9 mouse cellular contexts compared by ENCODE assay signal in genomic region chr5:101020784-101021183, GRCm38 (mm10).
A peak's percentile ranks its signal among the peaks of the same experiment; 100 is the strongest.
DNase-seq lines count a peak whose midpoint lies in the region; ATAC-seq and TF ChIP-seq lines count a peak whose summit lies in the region.
"Had no signal": no experiment of that assay in that cellular context is flagged by ENCODE, and none has a peak within 500 bp of the region (broad histone marks: within the 10 kb centered on the region; RNA-seq: fewer than 3 reads in every experiment).

No protein-coding gene starts in this region.

- TF ChIP-seq RAD21 in CH12.LX (IDR thresholded peaks at IDR 0.05; ENCODE audit: low read depth, low read length), result peak; percentile 91

- H3K36me3 ChIP-seq in CH12.LX (replicated peaks in 1 of 2; ENCODE audit: control insufficient read depth in 1 of 2, insufficient read depth in 1 of 2, low read length in 1 of 2), result no peaks in the 10 kb centered on the region
- H3K36me3 ChIP-seq in heart, embryonic 15.5 days, result no peaks in the 10 kb centered on the region

- H3K79me2 ChIP-seq in CH12.LX (replicated peaks; ENCODE audit: control insufficient read depth, extremely low read depth, insufficient read depth, poor library complexity, severe bottlenecking), result no peaks in the 10 kb centered on the region

- peak; percentile 90 to 92 for TF ChIP-seq CTCF in CH12.LX (conservative IDR thresholded peaks at IDR 0.05 in 1 of 2, IDR thresholded peaks at IDR 0.05 in 1 of 2; ENCODE audit: low read depth in 2 of 2, low read length in 2 of 2)
- TF ChIP-seq CTCF in bone marrow macrophage, adult 2 months (IDR thresholded peaks at IDR 0.05; ENCODE audit: low read depth, low read length), result peak; percentile 50; the same call in 1 of the 2 replicates
- peak; percentile 69 for TF ChIP-seq CTCF in lung, adult 2 months (IDR thresholded peaks at IDR 0.05; ENCODE audit: insufficient read depth, low read length)

- no peak overlapping the region for H3K27ac ChIP-seq in CH12.LX (ENCODE audit: insufficient read depth, low read depth)
- H3K27ac ChIP-seq in bone marrow macrophage, adult 2 months (ENCODE audit: insufficient read depth, low read depth, low read length), result no peak overlapping the region
- no peak overlapping the region for H3K27ac ChIP-seq in heart, embryonic 15.5 days

- peaks cover 0 to 4% of the 10 kb centered on the region in 2 experiments; a peak in 2 of 4 replicates for H3K4me1 ChIP-seq in CH12.LX (ENCODE audit: control insufficient read depth in 1 of 2, insufficient read depth in 2 of 2)
- no peaks in the 10 kb centered on the region for H3K4me1 ChIP-seq in bone marrow macrophage, adult 2 months (ENCODE audit: control insufficient read depth, insufficient read depth, low read length)
- H3K4me1 ChIP-seq in heart, embryonic 15.5 days (replicated peaks), result peaks cover 6% of the 10 kb centered on the region; the same call in 1 of the 2 replicates
- no peaks in the 10 kb centered on the region for H3K4me1 ChIP-seq in lung, adult 2 months (ENCODE audit: control insufficient read depth, insufficient read depth, low read length)

- no peak for TF ChIP-seq EP300 in CH12.LX (IDR thresholded peaks at IDR 0.05; ENCODE audit: low read length)

- in situ Hi-C loops in CH12.LX (cut with MboI; ENCODE audit: low pct_ligation_motif_present, low pct_unique_long_range_greater_than_20kb, low sequenced_read_pairs), result loop anchor here (10.0 kb wide), 2 partner anchors 104 to 264 kb away; no protein-coding TSS in a partner anchor

- no peak overlapping the region for H3K4me3 ChIP-seq in CH12.LX (replicated peaks in 1 of 3; ENCODE audit: low read depth in 2 of 3, low read length in 2 of 3, poor library complexity in 1 of 3)
- no peak overlapping the region for H3K4me3 ChIP-seq in bone marrow macrophage, adult 2 months (ENCODE audit: insufficient read depth, low read length)
- H3K4me3 ChIP-seq in heart, embryonic 15.5 days, result no peak overlapping the region
- no peak overlapping the region for H3K4me3 ChIP-seq in lung, adult 2 months (replicated peaks; ENCODE audit: extremely low read depth, low read depth, low read length)
- H3K4me3 ChIP-seq: erythroblast, embryonic 14.5 days had no signal

- H3K27me3 ChIP-seq in CH12.LX (replicated peaks), result no peaks in the 10 kb centered on the region
- no peaks in the 10 kb centered on the region for H3K27me3 ChIP-seq in heart, embryonic 15.5 days

- peak overlapping the region; percentile 54; the same call in 1 of the 2 replicates for H3K4me2 ChIP-seq in CH12.LX (ENCODE audit: insufficient read depth, low read depth, poor library complexity, severe bottlenecking)
- H3K4me2 ChIP-seq in heart, embryonic 15.5 days, result peak overlapping the region; percentile 34

- H3K9ac ChIP-seq in CH12.LX (ENCODE audit: insufficient read depth, low read depth), result no peak overlapping the region
- H3K9ac ChIP-seq in heart, embryonic 15.5 days, result no peak overlapping the region

- TF ChIP-seq POLR2A in CH12.LX (IDR thresholded peaks at IDR 0.05; ENCODE audit: low read depth, low read length), result no peak
- no peak for TF ChIP-seq POLR2A in bone marrow macrophage, adult 2 months (IDR thresholded peaks at IDR 0.05; ENCODE audit: borderline replicate concordance, low read depth, low read length)
- no peak for TF ChIP-seq POLR2A in lung, adult 2 months (IDR thresholded peaks at IDR 0.05; ENCODE audit: borderline replicate concordance, extremely low read depth, low read depth, low read length)

- no peaks in the 10 kb centered on the region for H3K9me3 ChIP-seq in CH12.LX (replicated peaks; ENCODE audit: low read length)
- H3K9me3 ChIP-seq in heart, embryonic 15.5 days (replicated peaks), result no peaks in the 10 kb centered on the region

- peak; percentile 71 for DNase-seq in CH12.LX (ENCODE audit: extremely low read depth)
- peak; percentile 7 for DNase-seq in fibroblast of lung, adult 2 months (ENCODE audit: low read depth)
- peak; percentile 67 to 88 for DNase-seq in kidney, postnatal 36 days
- DNase-seq in lung, adult 2 months, result peak; percentile 8
- DNase-seq in retina, embryonic 14.5 days (ENCODE audit: low spot score), result peak; percentile 91
- peak; percentile 44 to 52 for DNase-seq in urinary bladder, postnatal 36 days (ENCODE audit: low spot score in 2 of 2)

- no peak for ATAC-seq in heart, embryonic 15.5 days (replicated peaks; ENCODE audit: insufficient number of reproducible peaks, insufficient read depth, low FRiP score, low read depth)

- WGBS in heart, embryonic 15.5 days, result 4% methylated on average over 11 of the region's 11 CpGs
- WGBS in lung, adult 2 months, result 9% methylated on average over 11 of the region's 11 CpGs

- dilution Hi-C loops in CH12.LX (cut with MboI; ENCODE audit: extremely low pct_ligation_motif_present, extremely low pct_unique_long_range_greater_than_20kb, low sequenced_read_pairs), result no loop called here

TF ChIP-seq in CH12.LX, 34 proteins besides CTCF, POLR2A, EP300 and RAD21:
- peak; percentile 86 for TF ChIP-seq SMC3 (IDR thresholded peaks at IDR 0.05; ENCODE audit: low read depth, low read length)
- no peak for TF ChIP-seq UBTF (IDR thresholded peaks at IDR 0.05; ENCODE audit: low read depth, low read length)

Comparison
In these comparisons a context has a peak if more than half of its experiments do, and no peak if none do; other contexts are left out.
1. DNase-seq: peak in every context shown above with its lines; median percentile 91 in retina, embryonic 14.5 days; 78 in kidney, postnatal 36 days; 71 in CH12.LX; 48 in urinary bladder, postnatal 36 days; 8 in lung, adult 2 months; 7 in fibroblast of lung, adult 2 months.